Mouse (Mus musculus): Measurements from ENCODE around the gene Bad. TPM values are rescaled to one million over a fixed set of nuclear protein-coding genes. Genes with fewer than 3 reads are reported as not detected.
"Not testable (repeated sequence)": the region's sequence is repeated elsewhere in the genome, so short reads cannot be mapped to it uniquely, and the experiment has no call there.

Bad gene
- total RNA-seq, 2 experiments from 2014 or later, result 48.6 to 54.5 TPM

DNA sequence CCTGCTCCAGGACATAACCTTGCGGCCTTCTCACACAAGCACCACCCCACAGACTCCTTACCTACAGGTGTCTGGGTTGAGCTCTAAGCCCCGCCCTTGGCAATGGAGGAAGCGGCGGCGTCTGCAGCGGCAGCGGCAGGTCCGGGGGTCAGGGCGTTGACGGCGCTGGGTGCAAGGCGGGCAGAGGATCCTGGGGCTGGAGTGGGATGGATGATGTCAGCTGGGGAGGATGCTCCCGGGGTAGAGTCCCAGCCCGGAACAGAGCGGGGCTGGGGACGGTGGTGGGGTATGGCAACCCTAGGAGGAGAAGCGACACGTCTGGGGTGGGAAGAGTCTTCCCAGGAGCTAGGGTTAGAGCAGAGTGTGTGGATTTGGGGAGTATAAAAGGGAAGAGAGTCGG is 43.6 kb downstream of the Bad start:
- DNase-seq, result no peak

DNA sequence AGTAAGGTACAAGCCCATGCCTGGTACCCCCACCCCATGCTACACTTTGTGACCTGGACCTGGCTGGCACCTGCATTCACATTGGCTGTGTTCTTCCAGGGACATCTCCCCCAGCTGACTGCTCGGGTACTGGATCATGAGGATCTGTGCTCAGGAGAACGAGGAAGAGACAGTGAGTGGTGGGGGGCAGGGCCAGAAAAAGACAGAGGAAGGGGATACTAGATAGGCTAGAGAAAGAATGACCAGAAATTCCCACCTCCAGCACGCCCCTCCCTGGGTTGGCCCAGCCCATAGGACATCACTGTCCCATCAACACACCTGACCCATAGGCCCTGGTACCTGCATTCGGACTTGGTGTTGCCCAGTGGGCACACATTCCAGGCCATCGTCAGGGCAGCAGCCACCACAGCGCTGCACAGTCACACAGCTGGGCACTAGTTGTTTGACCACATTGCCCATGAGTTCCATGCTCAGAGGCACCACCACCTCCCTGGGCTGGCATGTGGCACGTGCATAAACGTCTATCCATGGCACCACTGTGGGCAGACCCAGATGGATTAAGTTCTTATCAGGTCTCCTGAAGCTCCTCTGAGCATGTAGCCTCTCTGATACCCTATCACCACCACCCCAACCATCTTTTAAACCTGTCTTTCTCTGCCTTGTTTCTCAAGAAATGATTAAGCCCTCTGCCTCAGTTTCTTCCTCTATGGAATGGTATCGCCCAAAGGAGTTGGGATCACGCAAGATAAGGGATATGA is 44.5 kb downstream of the Bad start:
- no peak for DNase-seq

DNA sequence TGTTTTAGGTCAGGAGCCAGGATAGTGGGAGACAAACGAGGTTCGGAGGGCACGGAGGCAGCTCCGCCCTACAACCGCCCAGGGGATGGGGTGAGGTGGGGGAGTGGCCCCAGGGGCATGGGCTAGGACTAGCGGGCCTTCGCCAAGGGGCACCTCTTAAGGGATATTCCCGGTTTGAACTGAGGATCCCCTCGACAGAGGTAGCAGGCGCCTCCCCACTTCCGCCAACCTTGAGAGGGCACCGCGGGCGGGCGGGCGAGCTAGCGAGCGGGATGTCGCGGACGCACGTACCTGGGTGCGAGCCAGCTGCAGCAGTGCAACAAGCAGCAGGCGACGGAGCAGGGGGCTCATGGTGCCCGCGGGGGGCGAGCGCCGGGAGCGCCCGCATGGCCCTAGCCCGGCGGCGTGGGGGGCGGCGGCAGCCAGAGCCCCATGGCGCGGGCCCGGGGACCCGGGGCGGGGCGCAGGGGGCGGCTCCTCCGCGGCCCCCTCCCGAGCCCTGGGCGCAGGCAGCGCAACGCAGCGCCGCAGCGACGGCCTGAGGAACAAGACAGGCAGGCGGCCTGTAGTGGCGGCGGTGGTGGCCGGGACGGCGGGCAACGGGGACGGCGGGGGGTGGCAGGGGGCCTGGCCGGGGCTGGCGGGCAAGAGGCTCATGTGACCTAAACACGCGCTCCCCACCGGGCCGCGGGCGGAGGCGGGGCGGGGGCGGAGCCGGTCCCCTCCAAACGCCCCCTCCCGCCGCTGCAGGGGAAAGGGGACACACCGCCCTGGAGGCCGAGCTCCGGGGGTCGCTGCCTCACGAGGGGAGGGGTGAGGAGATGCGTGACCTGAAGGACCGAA is 45.6 kb downstream of the Bad start, which contains the start of gene Vegfb:
Vegfb (minus strand) TSS at position 591 of the 843 bp plus-strand sequence.
- DNase-seq, result peak; percentile 84 to 91

DNA sequence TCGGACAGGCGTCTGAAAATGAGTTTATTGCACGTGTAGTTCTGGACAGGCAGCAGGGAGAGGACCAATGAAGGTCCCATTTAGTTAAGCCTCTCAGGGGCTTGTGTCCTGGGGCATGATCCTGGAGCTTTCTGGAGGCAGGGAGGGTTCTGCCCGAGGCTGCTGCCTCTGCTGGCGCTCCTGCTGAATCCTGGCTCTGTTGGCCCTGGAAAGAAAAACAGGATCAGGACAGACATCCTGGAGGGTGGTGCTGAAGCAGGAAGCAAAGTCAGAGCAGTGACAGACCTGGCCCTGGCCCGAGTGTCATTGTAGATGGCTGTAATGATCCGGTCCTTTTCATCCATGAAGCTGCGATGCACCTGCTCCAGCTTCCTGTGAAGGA is 46.2 kb downstream of the Bad start:
- no peak for DNase-seq

DNA sequence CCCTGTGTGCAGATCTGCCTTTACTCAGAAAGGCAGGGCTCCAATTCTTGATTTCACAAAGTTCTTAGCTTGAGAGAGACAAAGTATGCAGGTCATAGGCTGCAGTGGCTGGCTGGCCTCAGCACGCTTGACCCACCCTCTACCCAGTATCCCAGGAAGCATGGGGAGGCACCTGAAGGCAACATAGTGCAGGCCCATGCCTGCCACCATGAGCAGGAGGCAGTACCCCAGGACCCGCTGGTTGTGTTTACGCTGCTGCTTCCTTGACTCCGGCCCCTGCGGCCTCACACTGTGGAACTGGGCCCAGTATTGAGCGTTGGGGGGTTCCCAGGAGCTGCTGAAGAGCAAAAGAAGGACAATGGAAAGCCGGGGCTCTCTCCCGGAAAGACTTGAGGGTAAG is 47.6 kb downstream of the Bad start:
- no peak for DNase-seq

DNA sequence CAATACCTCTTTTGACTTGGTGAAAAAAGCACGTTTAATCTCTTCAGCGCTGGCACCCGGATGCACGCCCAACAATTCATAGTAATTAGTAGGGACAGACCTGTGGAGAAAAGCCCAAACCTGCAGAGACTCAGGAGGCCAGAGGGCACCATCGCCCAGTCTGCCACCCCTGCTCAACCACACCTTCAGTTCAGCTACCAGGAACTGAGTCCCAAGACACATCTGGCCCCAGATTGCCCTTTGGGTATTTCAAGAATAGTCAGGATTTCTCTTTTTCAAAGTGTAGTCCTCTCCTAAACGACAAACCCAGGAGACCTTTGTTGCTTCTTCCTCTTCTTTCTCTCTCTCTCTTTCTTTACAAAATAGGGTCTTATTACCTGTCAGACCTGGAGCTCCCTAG is 49.1 kb downstream of the Bad start:
- no peak for DNase-seq

DNA sequence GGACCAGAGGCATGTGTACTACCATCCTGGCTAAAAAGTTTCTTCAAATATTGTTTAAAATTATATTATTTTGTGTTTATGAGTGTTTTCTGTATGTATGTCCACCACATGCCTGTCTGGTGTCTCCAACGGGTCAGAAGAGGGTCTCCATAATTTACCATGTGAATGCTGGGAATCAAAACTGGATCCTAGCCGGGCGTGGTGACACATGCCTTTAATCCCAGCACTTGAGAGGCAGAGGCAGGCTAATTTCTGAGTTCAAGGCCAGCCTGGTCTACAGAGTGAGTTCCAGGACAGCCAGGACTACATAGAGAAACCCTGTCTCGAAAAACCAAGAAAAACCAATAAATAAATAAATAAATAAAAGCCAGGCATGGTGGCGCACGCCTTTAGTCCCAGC is 49.5 kb downstream of the Bad start:
- not testable (repeated sequence) for DNase-seq

DNA sequence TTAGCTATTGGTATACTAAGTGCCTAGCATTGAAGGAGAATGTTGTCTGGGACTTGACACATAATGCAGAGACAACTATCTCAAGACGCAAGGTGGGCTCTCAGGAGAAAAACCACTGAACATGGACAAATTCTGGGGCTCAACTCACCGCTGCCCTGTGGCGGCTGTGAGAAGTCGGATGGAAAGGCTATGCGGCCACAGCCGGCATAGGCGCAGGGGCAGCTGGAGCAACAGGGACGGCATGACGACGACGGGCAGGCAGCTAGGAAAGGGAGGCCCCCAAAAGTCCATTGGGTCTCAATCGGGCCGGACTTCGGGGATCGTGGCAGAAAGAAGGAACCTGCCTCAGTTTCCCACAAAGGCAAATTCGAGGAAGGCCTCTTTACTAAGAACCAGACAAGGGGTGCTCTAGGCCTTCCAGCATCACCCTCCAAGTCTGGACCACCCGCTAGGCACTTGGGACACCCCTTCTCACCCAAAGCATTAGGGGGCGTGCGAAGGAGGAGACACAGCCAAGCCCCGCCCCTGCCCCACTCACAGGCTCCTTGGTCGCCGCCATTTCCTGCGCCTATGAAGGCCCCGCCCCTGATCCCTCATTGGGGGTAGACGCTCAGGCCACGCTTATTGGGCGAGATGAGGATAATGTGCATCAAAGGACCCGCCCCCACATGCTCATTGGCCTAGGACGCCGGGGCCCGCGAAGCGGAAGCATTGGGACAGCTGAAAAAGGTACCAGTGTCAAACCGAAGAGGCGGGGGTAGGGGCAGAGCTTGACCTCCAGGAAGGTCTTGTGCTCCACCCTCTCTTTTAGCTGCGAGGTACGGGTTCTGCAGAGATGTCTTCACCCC is 50.6 kb downstream of the Bad start, which contains the start of gene Dnajc4:
Dnajc4 (minus strand) TSS at position 562 of the 848 bp plus-strand sequence.
- DNase-seq, result peak; percentile 98 to 99

DNA sequence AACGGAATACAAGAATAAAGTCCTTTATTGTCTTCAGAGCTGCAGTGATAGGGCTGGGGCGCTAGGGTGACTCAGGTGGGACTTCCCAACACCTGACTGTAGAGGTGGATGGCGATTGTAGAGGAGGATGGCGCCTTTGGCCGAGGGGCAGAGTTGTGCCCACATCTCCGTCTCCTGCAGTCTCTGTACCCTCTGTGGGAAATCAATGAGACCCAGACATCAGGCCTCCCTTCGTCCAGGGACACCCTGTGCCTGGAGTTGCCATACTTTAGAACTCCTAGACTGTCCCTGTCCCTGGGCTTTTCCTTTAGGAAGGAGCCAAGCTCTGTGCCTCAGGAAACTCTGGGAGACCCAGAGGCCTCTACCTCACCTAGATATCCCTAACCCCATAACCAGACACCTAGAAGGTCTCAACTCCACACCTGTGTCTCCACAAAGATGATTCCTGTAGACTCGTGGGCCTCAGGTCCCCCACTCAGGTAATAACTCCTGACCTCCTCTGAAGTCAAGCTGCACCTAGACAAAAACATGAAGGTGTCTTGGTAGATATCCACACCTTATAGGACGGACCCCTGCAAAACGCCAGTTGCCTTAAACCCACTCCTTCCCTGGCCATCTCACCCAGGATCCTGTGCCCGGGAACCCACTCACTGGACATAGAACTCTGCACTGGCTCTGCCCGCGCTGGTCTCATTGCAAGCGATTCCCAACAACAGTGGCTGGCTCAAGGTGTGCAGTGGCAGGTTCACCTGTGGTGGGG is 51.5 kb downstream of the Bad start:
- no peak for DNase-seq

DNA sequence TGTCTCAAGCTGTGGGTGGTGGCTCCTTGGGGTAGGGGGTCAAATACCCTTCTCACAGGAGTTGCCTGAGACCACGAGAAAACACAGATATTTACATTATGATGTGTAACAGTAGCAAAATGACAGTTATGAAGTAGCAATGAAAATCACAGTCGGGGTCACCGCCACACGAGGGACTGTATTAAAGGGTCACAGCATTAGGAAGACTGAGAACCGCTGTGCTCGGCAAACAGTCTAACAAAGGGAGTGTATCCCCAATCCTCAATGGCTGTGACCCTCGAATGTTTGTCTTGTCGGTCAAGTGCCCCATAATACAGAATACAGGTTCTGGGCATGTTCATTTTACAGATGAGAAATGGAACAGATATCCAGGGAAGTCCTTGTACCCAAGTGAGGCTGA is 52.3 kb downstream of the Bad start:
- DNase-seq, result no peak

DNA sequence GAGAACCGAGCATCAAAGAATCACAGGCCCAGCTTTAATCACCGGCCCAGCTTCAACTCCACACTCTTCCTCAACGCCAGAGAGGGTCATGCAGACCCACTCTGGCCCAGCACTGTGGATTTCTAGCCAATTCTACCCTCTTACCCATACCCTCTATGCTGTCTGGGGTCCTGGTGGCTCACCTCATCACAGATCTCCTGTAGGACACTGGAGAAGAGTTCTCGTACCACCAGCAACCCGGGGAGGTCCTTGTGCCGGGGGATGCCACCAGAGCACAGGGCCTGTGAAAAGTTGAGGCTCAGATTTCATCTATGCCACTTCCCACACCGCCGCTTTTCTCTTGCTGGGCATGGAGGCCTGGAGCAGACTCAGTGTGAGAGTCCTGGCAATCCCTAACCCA is 52.8 kb downstream of the Bad start:
- DNase-seq, result no peak

DNA sequence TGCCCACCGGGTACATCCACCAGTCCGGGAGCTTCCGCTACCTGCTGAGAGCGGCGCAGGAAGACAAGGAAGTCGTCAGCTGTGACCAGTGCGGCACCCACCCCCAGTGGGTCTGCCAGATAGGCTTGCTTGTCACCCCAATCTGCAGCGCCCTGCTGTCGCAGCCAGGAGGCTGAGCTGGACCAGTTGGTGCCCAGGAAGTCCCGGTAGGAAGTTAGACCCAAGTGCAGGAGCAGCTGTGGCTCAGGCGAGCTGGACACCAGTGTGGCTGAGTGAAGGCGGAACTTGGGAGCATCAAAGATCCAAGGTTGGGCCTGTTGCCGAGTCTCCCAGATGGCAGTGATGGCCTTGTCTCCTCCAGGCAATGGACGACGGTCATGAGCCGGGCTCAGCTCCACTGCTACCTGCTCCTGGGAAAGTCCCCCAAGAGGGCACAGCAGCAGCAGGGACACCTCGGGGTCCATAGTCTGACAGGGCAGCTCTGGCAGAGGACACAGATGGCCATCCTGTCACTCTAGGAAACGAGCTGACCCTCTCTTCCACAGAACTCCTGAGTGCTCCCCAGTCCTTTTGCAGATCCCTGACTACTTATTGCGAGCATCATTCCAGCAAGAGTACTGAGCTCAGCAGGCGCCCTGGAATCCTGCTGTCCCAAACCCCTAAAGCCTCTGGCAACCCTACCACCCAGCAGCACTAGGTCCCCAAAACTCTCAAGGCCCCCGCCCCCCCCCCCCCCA is 53.8 kb downstream of the Bad start:
- DNase-seq, result peak; percentile 24 to 50

DNA sequence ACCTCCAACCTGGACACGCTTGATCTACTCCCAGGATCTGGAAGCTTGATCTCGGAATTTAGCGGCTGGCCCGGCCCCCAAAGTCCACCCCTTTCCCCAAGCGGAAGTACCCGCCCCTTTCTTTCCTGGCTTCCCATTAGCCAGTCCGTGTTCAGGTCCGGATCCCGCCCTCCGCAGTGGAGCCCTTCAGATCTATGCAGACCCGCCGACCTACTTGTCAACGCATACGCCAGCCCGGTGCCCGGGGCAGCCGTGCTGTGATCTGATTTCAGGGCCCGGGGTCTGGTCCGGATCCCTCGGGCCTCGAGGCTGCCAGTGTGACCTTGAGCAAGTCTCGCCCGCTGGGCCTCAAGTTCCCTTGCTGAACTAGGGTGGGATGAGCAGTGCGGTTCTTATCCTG is 54.3 kb downstream of the Bad start, which contains the start of the genes Nudt22 and Trpt1:
Nudt22 (minus strand) TSS at position 112 of the 400 bp plus-strand sequence.
Trpt1 (plus strand) TSS at position 126 of the 400 bp plus-strand sequence.
- DNase-seq, result peak; percentile 94 to 95

DNA sequence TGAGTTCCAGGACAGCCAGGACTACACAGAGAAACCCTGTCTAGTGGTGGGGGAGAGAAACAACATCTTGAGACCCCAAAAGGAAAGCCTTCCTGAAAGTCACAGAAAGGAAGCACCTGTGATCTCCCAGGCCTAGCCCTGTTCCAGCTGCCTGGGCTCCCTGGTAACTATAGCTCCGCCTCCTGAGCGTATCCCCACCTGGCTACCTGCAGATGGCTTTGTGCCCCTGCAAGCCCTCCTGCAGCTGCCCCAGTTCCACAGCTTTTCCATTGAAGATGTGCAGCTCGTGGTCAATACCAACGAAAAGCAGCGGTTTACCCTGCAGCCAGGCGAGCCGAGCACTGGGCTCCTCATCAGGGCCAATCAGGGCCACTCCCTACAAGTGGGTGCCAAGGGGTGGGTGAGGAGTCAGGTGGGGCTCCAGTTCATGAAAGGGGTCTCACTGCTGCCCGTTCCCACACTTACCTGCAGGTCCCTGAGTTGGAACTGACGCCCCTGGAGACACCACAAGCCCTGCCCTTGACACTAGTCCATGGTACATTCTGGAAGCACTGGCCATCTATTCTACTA is 56.1 kb downstream of the Bad start:
- no peak for DNase-seq

DNA sequence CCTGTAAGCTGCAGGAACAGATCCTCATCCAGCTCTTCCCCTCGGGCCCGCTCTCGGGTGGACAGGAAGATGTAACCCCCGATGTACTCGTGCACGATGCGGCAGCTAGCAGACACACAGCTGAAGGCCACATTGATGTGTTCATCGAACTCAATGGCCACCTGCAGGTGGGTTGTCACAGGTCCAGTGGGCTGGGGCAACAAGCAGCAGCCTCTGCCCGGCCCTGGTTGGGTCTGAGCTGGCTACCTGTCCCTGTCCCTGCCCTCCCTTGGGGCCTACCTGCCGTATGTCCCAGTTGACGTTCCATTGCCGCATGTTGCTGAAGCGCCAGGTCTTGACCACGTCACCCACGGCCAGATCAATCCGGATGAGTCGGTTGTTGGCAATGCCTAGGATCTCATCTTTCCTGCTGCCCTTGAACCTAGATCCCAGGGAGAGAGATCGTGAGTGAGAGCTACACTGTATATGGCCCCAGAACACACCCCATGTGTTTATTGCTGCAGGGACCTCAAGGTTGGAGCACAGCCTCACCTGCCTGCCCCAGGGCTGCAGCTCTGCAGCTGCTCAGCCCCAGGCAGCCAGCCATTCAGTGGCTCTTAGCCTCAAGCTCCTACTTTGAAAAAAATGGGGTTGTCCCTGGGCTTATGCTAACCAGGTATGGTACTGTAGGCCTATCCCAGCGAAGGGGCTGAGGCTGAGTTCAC is 57.9 kb downstream of the Bad start:
- no peak for DNase-seq

Data from adrenal gland, postnatal 36 days (tissue).